Mouse (Mus musculus) activated CD4-positive, CD25-positive, alpha-beta regulatory T cell, adult 9 weeks (primary cell): Measurements from ENCODE around the gene Noct. TPM values are rescaled to one million over a fixed set of nuclear protein-coding genes. Genes with fewer than 3 reads are reported as not detected.

Experiments
- polyA plus RNA-seq: library from polyadenylated mRNA; unstranded; fragments of 100-300 nt; shearing (Covaris generic); gene quantifications from one replicate; pipeline ENCODE4 v1.2.1, GENCODE M21; 2017

Gene Noct
- 2.6 TPM for polyA plus RNA-seq

GRCm38 (mm10) chr3:51224363-51225225 lies at the start of gene Noct:
Noct (plus strand) TSS chr3:51224447.

Other genes with a start within 250 kb of the Noct start
- 84.5 TPM for gene Elf2, start 116.2 kb downstream of the Noct start, polyA plus RNA-seq
- gene Mgarp, start 172.3 kb downstream of the Noct start, polyA plus RNA-seq, result 4.1 TPM
- 218 TPM for gene Ndufc1, start 184.5 kb downstream of the Noct start, polyA plus RNA-seq
- gene Naa15, start 190.7 kb downstream of the Noct start, polyA plus RNA-seq, result 65.2 TPM